Mouse (Mus musculus): ENCODE results near the gene Kcnk6. TPM values are rescaled to one million over a fixed set of nuclear protein-coding genes. Genes with fewer than 3 reads are reported as not detected.
"Not testable (repeated sequence)": the region's sequence is repeated elsewhere in the genome, so short reads cannot be mapped to it uniquely, and the experiment has no call there.

The Kcnk6 gene
- total RNA-seq, 1 experiment from 2014 or later, result 2.8 TPM

- ATAC-seq (replicated peaks in 1 of 2; ENCODE audit: insufficient read depth in 1 of 2, low FRiP score in 2 of 2, low TSS enrichment in 1 of 2, low read depth in 1 of 2, poor library complexity in 2 of 2, severe bottlenecking in 2 of 2), result no peak
These were observed 18.9 kb upstream of the Kcnk6 start for GRCm38 (mm10) chr7:29251166-29251565.

- ATAC-seq (replicated peaks in 1 of 2; ENCODE audit: insufficient read depth in 1 of 2, low FRiP score in 2 of 2, low TSS enrichment in 1 of 2, low read depth in 1 of 2, poor library complexity in 2 of 2, severe bottlenecking in 2 of 2), result peak in 1 of 2 experiments; percentile 22; a peak in 1 of 4 replicates
These were observed 16.0 kb upstream of the Kcnk6 start, which contains the start of gene 2200002D01Rik for GRCm38 (mm10) chr7:29248261-29248841. Gene 2200002D01Rik (minus strand): TSS chr7:29248466.

GRCm38 (mm10) chr7:29247706-29248105, 15.4 kb upstream of the Kcnk6 start:
- ATAC-seq (replicated peaks in 1 of 2; ENCODE audit: insufficient read depth in 1 of 2, low FRiP score in 2 of 2, low TSS enrichment in 1 of 2, low read depth in 1 of 2, poor library complexity in 2 of 2, severe bottlenecking in 2 of 2), result 0 out of 4 replicates have a peak, but pooled peaks of 1 of the 2 experiments have one; percentile 13

GRCm38 (mm10) chr7:29247314-29247700, 15.0 kb upstream of the Kcnk6 start:
- peak; percentile 43 to 46; a peak in 1 of 4 replicates for ATAC-seq (replicated peaks in 1 of 2; ENCODE audit: insufficient read depth in 1 of 2, low FRiP score in 2 of 2, low TSS enrichment in 1 of 2, low read depth in 1 of 2, poor library complexity in 2 of 2, severe bottlenecking in 2 of 2)

GRCm38 (mm10) chr7:29246619-29247313, 14.5 kb upstream of the Kcnk6 start:
- no peak for ATAC-seq (replicated peaks in 1 of 2; ENCODE audit: insufficient read depth in 1 of 2, low FRiP score in 2 of 2, low TSS enrichment in 1 of 2, low read depth in 1 of 2, poor library complexity in 2 of 2, severe bottlenecking in 2 of 2)

- ATAC-seq (replicated peaks in 1 of 2; ENCODE audit: insufficient read depth in 1 of 2, low FRiP score in 2 of 2, low TSS enrichment in 1 of 2, low read depth in 1 of 2, poor library complexity in 2 of 2, severe bottlenecking in 2 of 2), result no peak
These were observed 13.7 kb upstream of the Kcnk6 start for GRCm38 (mm10) chr7:29246015-29246414.

- peak in 1 of 2 experiments; percentile 40; a peak in 1 of 4 replicates for ATAC-seq (replicated peaks in 1 of 2; ENCODE audit: insufficient read depth in 1 of 2, low FRiP score in 2 of 2, low TSS enrichment in 1 of 2, low read depth in 1 of 2, poor library complexity in 2 of 2, severe bottlenecking in 2 of 2)
These were observed 12.6 kb upstream of the Kcnk6 start for GRCm38 (mm10) chr7:29244732-29245416.

GRCm38 (mm10) chr7:29238019-29238967, 6.0 kb upstream of the Kcnk6 start, which contains the start of gene Yif1b:
Gene Yif1b (plus strand): TSS chr7:29238329.
- ATAC-seq (replicated peaks in 1 of 2; ENCODE audit: insufficient read depth in 1 of 2, low FRiP score in 2 of 2, low TSS enrichment in 1 of 2, low read depth in 1 of 2, poor library complexity in 2 of 2, severe bottlenecking in 2 of 2), result peak; percentile 91 to 96

- ATAC-seq (replicated peaks in 1 of 2; ENCODE audit: insufficient read depth in 1 of 2, low FRiP score in 2 of 2, low TSS enrichment in 1 of 2, low read depth in 1 of 2, poor library complexity in 2 of 2, severe bottlenecking in 2 of 2), result not testable (repeated sequence)
These were observed 5.3 kb upstream of the Kcnk6 start for GRCm38 (mm10) chr7:29237596-29237995.

- no peak for ATAC-seq (replicated peaks in 1 of 2; ENCODE audit: insufficient read depth in 1 of 2, low FRiP score in 2 of 2, low TSS enrichment in 1 of 2, low read depth in 1 of 2, poor library complexity in 2 of 2, severe bottlenecking in 2 of 2)
These were observed 4.3 kb upstream of the Kcnk6 start for GRCm38 (mm10) chr7:29236593-29236992.

- no peak for ATAC-seq (replicated peaks in 1 of 2; ENCODE audit: insufficient read depth in 1 of 2, low FRiP score in 2 of 2, low TSS enrichment in 1 of 2, low read depth in 1 of 2, poor library complexity in 2 of 2, severe bottlenecking in 2 of 2)
These were observed 2.3 kb upstream of the Kcnk6 start for GRCm38 (mm10) chr7:29234661-29235060.

GRCm38 (mm10) chr7:29233745-29234144, 1.4 kb upstream of the Kcnk6 start:
- peak; percentile 30 to 58 for ATAC-seq (replicated peaks in 1 of 2; ENCODE audit: insufficient read depth in 1 of 2, low FRiP score in 2 of 2, low TSS enrichment in 1 of 2, low read depth in 1 of 2, poor library complexity in 2 of 2, severe bottlenecking in 2 of 2)

GRCm38 (mm10) chr7:29231517-29231916, 798 bp downstream of the Kcnk6 start:
- no peak for ATAC-seq (replicated peaks in 1 of 2; ENCODE audit: insufficient read depth in 1 of 2, low FRiP score in 2 of 2, low TSS enrichment in 1 of 2, low read depth in 1 of 2, poor library complexity in 2 of 2, severe bottlenecking in 2 of 2)

- no peak for ATAC-seq (replicated peaks in 1 of 2; ENCODE audit: insufficient read depth in 1 of 2, low FRiP score in 2 of 2, low TSS enrichment in 1 of 2, low read depth in 1 of 2, poor library complexity in 2 of 2, severe bottlenecking in 2 of 2)
These were observed 1.8 kb downstream of the Kcnk6 start for GRCm38 (mm10) chr7:29230560-29230959.

- no peak for ATAC-seq (replicated peaks in 1 of 2; ENCODE audit: insufficient read depth in 1 of 2, low FRiP score in 2 of 2, low TSS enrichment in 1 of 2, low read depth in 1 of 2, poor library complexity in 2 of 2, severe bottlenecking in 2 of 2)
These were observed 4.1 kb downstream of the Kcnk6 start for GRCm38 (mm10) chr7:29228202-29228601.

- ATAC-seq (replicated peaks in 1 of 2; ENCODE audit: insufficient read depth in 1 of 2, low FRiP score in 2 of 2, low TSS enrichment in 1 of 2, low read depth in 1 of 2, poor library complexity in 2 of 2, severe bottlenecking in 2 of 2), result no peak
These were observed 6.8 kb downstream of the Kcnk6 start for GRCm38 (mm10) chr7:29225520-29225919.

- peak; percentile 49 to 68; a peak in 2 of 4 replicates for ATAC-seq (replicated peaks in 1 of 2; ENCODE audit: insufficient read depth in 1 of 2, low FRiP score in 2 of 2, low TSS enrichment in 1 of 2, low read depth in 1 of 2, poor library complexity in 2 of 2, severe bottlenecking in 2 of 2)
These were observed 7.4 kb downstream of the Kcnk6 start for GRCm38 (mm10) chr7:29224756-29225394.
